Mouse (Mus musculus): ENCODE results near the gene Stat1. TPM values are rescaled to one million over a fixed set of nuclear protein-coding genes. Genes with fewer than 3 reads are reported as not detected.

Stat1 gene
- 13.4 and 13.9 TPM in 2 replicates for polyA plus RNA-seq (2015; fragmentation: Nextera tagmentation; extraction: Ambion mirVana)

DNA sequence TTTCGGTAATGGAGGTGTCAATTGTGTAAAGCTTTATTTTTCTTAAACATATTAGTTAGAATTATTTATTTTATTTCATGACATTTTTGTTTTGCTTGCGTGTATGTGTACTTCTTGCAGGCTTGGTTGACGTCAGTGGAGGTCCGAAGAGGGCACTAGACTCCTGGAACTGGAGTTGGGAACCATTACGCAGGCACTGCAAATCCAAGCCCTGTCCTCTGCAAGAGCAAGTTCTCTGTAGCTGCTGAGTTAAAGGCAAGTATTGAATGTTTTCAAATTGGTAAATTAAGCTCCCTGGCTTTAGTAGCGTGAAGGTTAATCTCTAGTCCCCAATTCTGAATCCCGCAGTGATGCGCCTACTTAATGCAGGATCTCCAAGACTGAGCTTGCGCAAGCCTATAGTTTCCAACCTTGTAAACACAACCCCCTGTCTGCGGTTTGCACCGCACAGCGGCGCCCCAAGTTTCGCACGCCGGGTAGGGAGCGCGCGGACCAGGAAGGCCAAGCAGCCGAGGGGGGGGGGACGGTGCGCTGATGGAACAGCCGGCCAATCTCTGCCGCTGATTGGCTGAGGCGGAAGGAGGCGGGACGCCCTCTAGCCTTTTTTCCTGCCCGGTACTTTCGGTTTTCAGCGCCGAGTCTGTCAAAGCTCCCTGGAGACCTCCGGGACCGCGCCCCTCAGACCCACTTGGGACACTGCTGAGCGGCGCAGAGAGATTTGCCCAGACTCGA is at the start of gene Stat1:
TSS of gene Stat1 (plus strand) at position 581 of the 732 bp plus-strand sequence.
- Histone ChIP-seq H3K36me3 (no peaks in the 10 kb centered on the region), H3K27me3 (0 out of 2 replicates have a peak, but pooled peaks cover 5% of the 10 kb centered on the region), H3K9me3 (no peaks in the 10 kb centered on the region), H3K4me2 (peak within 1 kb of the TSS; percentile 93), H3K27ac (peak within 1 kb of the TSS; percentile 53), H3K9ac (peak within 1 kb of the TSS; percentile 82), H3K4me3 (peak within 1 kb of the TSS; percentile 84), H3K4me1 (replicated peaks) (peaks cover 13% of the 10 kb centered on the region)
- WGBS: 4% methylated on average over 37 of the region's 37 CpGs
- peak; percentile 94 for ATAC-seq (ENCODE audit: low FRiP score)

DNA sequence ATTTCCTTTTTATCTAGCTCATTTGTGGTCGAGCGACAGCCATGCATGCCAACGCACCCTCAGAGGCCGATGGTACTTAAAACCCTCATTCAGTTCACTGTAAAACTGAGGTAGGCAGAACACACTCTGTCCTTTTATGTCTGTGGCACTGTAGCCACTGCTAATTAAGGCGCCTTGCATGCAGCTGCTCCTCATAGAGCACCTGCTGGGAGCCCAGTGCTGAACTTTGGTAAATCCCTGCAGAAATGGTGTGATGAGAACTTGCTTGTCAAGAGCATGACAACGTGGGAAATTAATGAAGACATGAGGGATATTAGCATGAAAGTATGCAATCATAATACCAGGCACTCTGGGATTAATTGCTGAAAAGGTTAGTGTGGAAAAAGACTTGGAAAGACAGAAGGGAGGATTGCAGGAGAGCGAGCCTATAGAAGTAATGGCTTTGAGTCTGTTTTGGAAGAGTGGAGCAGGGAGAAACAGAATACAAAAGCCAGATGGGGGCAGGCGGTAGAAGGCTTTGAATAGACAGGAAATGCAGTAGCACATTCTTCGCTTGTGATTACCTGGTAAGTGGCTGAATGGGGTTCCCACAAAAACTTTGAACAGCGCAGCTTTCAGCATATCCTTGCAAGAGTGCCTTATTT is 39.4 kb upstream of the Stat1 start:
- 8% methylated on average over 10 of the region's 10 CpGs for WGBS
- Histone ChIP-seq H3K36me3 (no peaks in the 10 kb centered on the region), H3K4me1 (replicated peaks) (peaks cover 15% of the 10 kb centered on the region), H3K9me3 (no peaks in the 10 kb centered on the region), H3K4me2 (0 out of 2 replicates have a peak overlapping the region, but pooled peaks have one; percentile 10), H3K4me3 (no peak overlapping the region), H3K9ac (no peak overlapping the region), H3K27me3 (no peaks in the 10 kb centered on the region), H3K27ac (no peak overlapping the region)
- ATAC-seq (ENCODE audit: low FRiP score): peak; percentile 77

DNA sequence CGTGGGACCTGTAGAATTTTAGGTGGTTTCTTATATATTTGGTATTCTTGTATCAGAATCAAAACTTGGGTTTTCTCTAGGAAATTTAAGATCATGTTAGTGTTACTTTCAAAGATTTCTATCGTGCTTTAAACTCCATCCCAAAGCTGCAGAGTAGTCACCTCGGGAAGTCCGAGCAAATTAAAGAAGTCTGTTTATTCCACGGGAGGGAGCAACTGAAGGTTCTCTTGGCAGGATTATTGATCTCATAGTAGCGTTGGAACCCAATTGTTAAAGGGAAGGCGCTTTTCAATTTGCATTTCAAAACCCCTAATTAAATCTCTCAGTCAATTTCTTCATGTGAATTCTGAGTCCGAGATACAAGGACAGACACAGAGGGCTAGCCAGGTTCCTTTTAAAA is 38.9 kb upstream of the Stat1 start:
- WGBS: 10% methylated on average over 8 of the region's 8 CpGs
- Histone ChIP-seq H3K9me3 (no peaks in the 10 kb centered on the region), H3K4me1 (replicated peaks) (peaks cover 15% of the 10 kb centered on the region), H3K9ac (no peak overlapping the region), H3K27ac (no peak overlapping the region), H3K36me3 (no peaks in the 10 kb centered on the region), H3K4me2 (0 out of 2 replicates have a peak overlapping the region, but pooled peaks have one; percentile 10), H3K4me3 (no peak overlapping the region), H3K27me3 (no peaks in the 10 kb centered on the region)
- no peak for ATAC-seq (ENCODE audit: low FRiP score)

DNA sequence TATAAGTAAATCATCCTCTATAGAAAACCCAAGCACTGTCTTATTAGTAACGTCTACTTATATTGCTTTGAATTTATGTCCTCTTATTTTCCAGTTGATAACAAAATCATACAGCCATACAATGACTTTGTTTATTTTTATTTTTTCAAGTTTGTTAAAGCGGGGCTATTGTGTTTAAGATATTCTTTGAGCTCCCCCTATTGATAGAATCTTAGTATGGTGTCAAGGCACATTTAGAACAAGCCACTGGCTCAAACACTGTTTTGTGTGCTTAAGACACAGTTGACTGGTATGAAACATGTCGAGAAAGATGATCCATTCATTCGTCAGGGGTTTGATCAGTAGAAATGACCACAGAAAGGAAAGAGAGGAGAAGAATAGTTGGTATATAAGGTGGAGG is 33.0 kb upstream of the Stat1 start:
- no peak; the same call in 1 of the 2 replicates for ATAC-seq (ENCODE audit: low FRiP score)
- Histone ChIP-seq H3K4me1 (replicated peaks) (no peaks in the 10 kb centered on the region), H3K9ac (no peak overlapping the region), H3K4me2 (no peak overlapping the region), H3K9me3 (no peaks in the 10 kb centered on the region), H3K4me3 (no peak overlapping the region), H3K36me3 (no peaks in the 10 kb centered on the region), H3K27me3 (no peaks in the 10 kb centered on the region), H3K27ac (no peak overlapping the region)
- WGBS: 46% methylated on average over 4 of the region's 4 CpGs

DNA sequence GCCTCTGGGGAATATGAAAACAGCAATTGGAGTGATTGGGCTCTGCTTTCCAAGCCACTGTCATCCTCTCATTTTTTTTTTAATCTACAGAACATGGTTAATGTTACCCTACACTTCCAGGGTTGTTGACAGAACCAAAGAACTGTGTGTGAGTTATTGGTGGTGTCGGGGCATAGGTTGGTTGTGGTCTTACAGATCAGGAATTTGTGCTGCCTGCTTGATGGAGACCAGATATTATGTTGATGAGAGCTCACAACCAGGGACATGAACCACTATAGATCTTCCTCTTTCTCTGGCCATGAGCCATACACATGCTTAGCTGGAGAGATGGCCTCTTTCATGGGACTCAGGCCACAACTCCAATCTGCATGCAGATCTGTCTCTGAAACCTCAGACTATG is 32.1 kb upstream of the Stat1 start:
- Histone ChIP-seq H3K27me3 (no peaks in the 10 kb centered on the region), H3K4me2 (no peak overlapping the region), H3K9me3 (no peaks in the 10 kb centered on the region), H3K27ac (no peak overlapping the region), H3K4me1 (replicated peaks) (no peaks in the 10 kb centered on the region), H3K4me3 (no peak overlapping the region), H3K36me3 (no peaks in the 10 kb centered on the region), H3K9ac (no peak overlapping the region)
- 88% methylated on average over 1 of the region's 1 CpGs for WGBS
- ATAC-seq (ENCODE audit: low FRiP score): no peak

DNA sequence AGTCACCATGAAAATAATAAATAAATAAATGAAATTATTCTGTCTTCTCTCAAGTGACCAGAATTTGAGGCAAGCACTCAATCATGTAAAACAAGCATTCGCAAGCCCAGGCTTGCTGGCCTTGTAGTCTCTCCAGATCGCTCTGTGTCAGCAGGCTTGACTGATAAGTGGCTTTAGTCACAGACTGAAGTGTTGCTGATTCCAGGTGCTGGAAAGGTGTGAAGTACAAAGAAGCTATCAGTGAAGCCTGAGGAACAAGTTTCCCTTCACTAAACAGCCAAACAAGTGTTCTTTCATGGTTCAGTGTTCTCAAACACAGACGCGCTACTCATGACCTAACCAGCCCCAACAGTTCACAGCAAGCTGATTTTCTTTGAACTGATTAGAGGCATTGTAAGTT is 30.6 kb upstream of the Stat1 start:
- Histone ChIP-seq H3K36me3 (no peaks in the 10 kb centered on the region), H3K4me2 (no peak overlapping the region), H3K27me3 (no peaks in the 10 kb centered on the region), H3K9me3 (no peaks in the 10 kb centered on the region), H3K4me1 (replicated peaks) (no peaks in the 10 kb centered on the region), H3K9ac (no peak overlapping the region), H3K4me3 (no peak overlapping the region), H3K27ac (no peak overlapping the region)
- ATAC-seq (ENCODE audit: low FRiP score): no peak
- WGBS: 70% methylated on average over 4 of the region's 4 CpGs

DNA sequence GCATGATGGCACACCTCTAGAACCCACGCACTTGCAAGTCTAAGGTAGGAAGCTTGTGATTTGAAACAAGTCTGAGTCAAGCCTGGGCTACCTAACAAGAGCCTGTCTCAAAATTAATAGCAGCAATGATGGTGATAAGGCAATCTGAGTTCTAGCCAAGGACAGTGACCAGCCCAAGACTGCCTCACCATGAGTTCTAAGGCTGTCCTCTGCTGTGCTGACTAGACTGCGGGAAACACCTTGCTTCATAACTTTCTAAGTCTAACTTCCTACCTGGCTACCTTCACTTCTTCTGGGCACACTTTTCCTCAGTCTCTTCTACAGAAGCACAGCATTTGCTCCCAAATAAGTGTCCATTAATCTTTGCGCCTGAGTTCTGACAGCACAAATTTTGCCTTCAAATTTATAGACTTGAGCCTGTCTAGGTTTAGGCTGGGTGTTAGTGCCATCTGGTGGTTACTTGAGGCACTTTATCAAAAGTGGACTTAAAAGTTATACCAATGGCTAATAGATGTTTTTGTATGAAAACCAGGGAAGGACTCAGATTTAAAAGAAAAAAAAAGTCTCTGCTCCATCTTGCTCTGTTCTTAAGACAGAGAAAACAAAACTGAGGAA is 20.5 kb upstream of the Stat1 start:
- H3K4me1 ChIP-seq (replicated peaks): no peaks in the 10 kb centered on the region
- no peaks in the 10 kb centered on the region for H3K36me3 ChIP-seq
- ATAC-seq (ENCODE audit: low FRiP score): no peak
- 78% methylated on average over 3 of the region's 3 CpGs for WGBS
- H3K9ac ChIP-seq: no peak overlapping the region
- H3K4me2 ChIP-seq: no peak overlapping the region
- H3K27ac ChIP-seq: no peak overlapping the region
- no peak overlapping the region for H3K4me3 ChIP-seq
- no peaks in the 10 kb centered on the region for H3K9me3 ChIP-seq
- H3K27me3 ChIP-seq: no peaks in the 10 kb centered on the region

DNA sequence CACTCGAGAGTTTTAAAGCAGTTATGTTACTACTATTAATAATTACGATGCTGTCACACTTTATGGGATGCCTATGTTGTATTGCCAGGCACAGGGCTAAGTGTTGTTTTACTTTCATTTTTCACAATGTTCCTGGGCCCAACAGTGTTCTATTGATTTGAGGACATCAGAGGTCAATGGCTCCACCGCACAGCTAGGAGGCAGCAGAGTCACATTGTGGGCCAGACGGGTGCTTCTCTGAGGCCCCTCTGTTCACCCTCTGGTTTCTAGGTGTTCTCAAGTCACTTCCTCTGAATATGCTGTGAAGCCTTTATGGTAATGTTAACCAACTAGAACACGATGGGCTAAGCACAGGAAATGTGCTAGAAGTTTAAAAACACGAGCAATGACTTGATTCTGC is 18.7 kb upstream of the Stat1 start:
- Histone ChIP-seq H3K9ac (no peak overlapping the region), H3K4me2 (no peak overlapping the region), H3K4me3 (no peak overlapping the region), H3K36me3 (no peaks in the 10 kb centered on the region), H3K27ac (no peak overlapping the region), H3K4me1 (replicated peaks) (no peaks in the 10 kb centered on the region), H3K9me3 (no peaks in the 10 kb centered on the region), H3K27me3 (no peaks in the 10 kb centered on the region)
- WGBS: 80% methylated on average over 6 of the region's 6 CpGs
- ATAC-seq (ENCODE audit: low FRiP score): no peak

DNA sequence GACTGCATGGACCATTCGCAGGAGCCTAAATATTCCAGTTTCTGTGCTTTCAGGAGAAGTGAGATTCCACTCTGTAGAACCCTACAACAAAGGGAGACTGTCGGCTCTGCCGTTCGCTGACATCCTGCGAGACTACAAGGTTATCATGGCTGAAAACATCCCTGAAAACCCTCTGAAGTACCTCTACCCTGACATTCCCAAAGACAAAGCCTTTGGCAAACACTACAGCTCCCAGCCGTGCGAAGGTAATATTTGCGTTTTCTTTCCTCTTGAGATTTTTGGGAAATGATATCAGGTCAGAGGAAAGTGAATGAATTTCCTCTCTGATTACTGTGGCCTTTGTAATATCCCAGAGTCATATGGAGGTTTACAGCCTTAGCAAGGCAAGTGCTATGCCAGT is 16.4 kb upstream of the Stat1 start:
- Histone ChIP-seq H3K27ac (no peak overlapping the region), H3K27me3 (no peaks in the 10 kb centered on the region), H3K4me3 (no peak overlapping the region), H3K9me3 (no peaks in the 10 kb centered on the region), H3K36me3 (no peaks in the 10 kb centered on the region), H3K9ac (no peak overlapping the region), H3K4me1 (replicated peaks) (no peaks in the 10 kb centered on the region), H3K4me2 (no peak overlapping the region)
- 94% methylated on average over 8 of the region's 8 CpGs for WGBS
- ATAC-seq (ENCODE audit: low FRiP score): no peak

DNA sequence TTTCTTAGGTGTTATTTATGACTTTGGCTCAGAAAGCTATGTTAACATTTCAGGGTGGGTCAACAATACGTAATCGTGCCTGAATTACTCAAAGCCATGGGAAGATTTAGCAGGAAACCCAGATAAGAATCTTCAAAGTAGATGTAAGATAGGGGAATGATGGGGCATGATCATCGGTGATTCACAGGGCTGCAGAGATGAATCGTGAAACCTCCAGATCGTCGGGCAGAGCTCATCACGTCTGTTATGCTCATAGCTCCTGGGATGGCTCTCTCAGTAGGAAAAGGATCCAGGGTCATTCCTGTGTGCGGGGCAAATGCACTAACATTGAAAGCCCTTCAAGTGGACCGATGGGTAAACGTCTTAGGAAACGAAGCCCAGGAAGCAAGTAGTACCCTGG is 12.0 kb upstream of the Stat1 start:
- H3K9ac ChIP-seq: no peak overlapping the region
- H3K4me1 ChIP-seq (replicated peaks): no peaks in the 10 kb centered on the region
- no peak overlapping the region for H3K4me2 ChIP-seq
- no peaks in the 10 kb centered on the region for H3K36me3 ChIP-seq
- 90% methylated on average over 11 of the region's 11 CpGs for WGBS
- no peak for ATAC-seq (ENCODE audit: low FRiP score)
- no peaks in the 10 kb centered on the region for H3K9me3 ChIP-seq
- H3K4me3 ChIP-seq: no peak overlapping the region
- no peaks in the 10 kb centered on the region for H3K27me3 ChIP-seq
- H3K27ac ChIP-seq: no peak overlapping the region

DNA sequence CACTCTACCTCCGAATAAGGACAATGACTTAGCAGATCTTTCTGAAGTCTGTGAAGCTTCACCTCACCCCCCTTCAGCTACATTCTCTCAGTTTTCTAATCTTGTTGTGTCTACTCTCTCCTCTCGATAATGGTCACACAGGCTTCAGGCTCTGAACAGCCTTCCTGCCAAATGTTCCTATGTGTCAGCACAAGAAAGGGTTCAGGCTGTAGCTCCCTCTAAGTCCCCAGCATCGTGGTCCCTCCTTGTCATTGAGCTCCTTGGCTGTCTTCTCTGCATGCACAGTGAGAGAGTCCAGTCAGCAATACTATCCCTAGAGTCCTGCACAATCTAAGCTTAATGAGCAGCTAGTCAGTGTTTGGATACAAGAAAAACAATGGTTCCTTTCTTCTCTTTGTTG is 8.0 kb upstream of the Stat1 start:
- ATAC-seq (ENCODE audit: low FRiP score): no peak
- Histone ChIP-seq H3K36me3 (no peaks in the 10 kb centered on the region), H3K27me3 (0 out of 2 replicates have a peak, but pooled peaks cover 3% of the 10 kb centered on the region), H3K4me1 (replicated peaks) (peaks cover 5% of the 10 kb centered on the region), H3K4me3 (no peak overlapping the region), H3K9ac (no peak overlapping the region), H3K27ac (no peak overlapping the region), H3K4me2 (no peak overlapping the region), H3K9me3 (no peaks in the 10 kb centered on the region)
- WGBS: 75% methylated on average over 3 of the region's 3 CpGs

DNA sequence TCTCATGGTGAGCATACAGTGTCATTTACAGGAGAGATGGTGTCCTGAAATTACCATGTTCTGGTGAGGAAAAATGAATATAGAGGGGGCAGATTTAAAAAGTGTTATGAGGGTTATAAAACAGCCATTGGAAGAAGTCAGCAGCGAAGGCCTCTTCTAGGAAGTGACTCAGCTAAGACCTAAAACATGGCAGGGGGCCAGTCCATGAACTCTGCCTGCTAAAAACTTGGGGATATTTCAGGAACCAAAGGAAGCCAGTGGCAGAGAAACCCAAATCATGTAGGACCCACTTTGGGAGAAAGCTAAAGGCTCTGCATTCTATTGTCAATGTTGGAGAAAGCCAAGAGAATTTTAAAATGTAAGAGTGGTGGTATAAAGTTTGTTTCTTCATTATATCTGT is 6.9 kb upstream of the Stat1 start:
- Histone ChIP-seq H3K9me3 (no peaks in the 10 kb centered on the region), H3K36me3 (no peaks in the 10 kb centered on the region), H3K4me2 (no peak overlapping the region), H3K27me3 (0 out of 2 replicates have a peak, but pooled peaks cover 5% of the 10 kb centered on the region), H3K27ac (no peak overlapping the region), H3K4me3 (no peak overlapping the region), H3K9ac (no peak overlapping the region), H3K4me1 (replicated peaks) (peaks cover 5% of the 10 kb centered on the region)
- no peak for ATAC-seq (ENCODE audit: low FRiP score)
- 97% methylated on average over 1 of the region's 1 CpGs for WGBS
